Mouse (Mus musculus): Measurements from ENCODE around the gene Nkx2-5.

Nkx2-5 gene

GRCm38 (mm10) chr17:26835956-26836355, 8.9 kb downstream of the Nkx2-5 start:
- DNase-seq, result no peak

- DNase-seq, result no peak
These were observed 9.6 kb downstream of the Nkx2-5 start for GRCm38 (mm10) chr17:26834966-26835755.

- no peak for DNase-seq
These were observed 10.4 kb downstream of the Nkx2-5 start for GRCm38 (mm10) chr17:26834302-26834965.

GRCm38 (mm10) chr17:26833806-26834205, 11.0 kb downstream of the Nkx2-5 start:
- DNase-seq, result no peak

GRCm38 (mm10) chr17:26826131-26826530, 18.7 kb downstream of the Nkx2-5 start:
- no peak for DNase-seq

- DNase-seq, result no peak
These were observed 27.0 kb downstream of the Nkx2-5 start for GRCm38 (mm10) chr17:26817776-26818175.

GRCm38 (mm10) chr17:26816810-26817209, 28.0 kb downstream of the Nkx2-5 start:
- no peak for DNase-seq

- no peak for DNase-seq
These were observed 31.3 kb downstream of the Nkx2-5 start for GRCm38 (mm10) chr17:26813497-26813896.

GRCm38 (mm10) chr17:26812607-26813006, 32.2 kb downstream of the Nkx2-5 start:
- no peak for DNase-seq

GRCm38 (mm10) chr17:26802886-26803285, 41.9 kb downstream of the Nkx2-5 start:
- no peak for DNase-seq

- no peak for DNase-seq
These were observed 47.3 kb downstream of the Nkx2-5 start for GRCm38 (mm10) chr17:26797379-26798128.

- no peak for DNase-seq
These were observed 49.4 kb downstream of the Nkx2-5 start for GRCm38 (mm10) chr17:26795386-26795785.

- no peak for DNase-seq
These were observed 50.1 kb downstream of the Nkx2-5 start for GRCm38 (mm10) chr17:26794744-26795143.

GRCm38 (mm10) chr17:26793068-26793765, 51.6 kb downstream of the Nkx2-5 start:
- DNase-seq, result no peak

GRCm38 (mm10) chr17:26792096-26792495, 52.7 kb downstream of the Nkx2-5 start:
- no peak for DNase-seq

GRCm38 (mm10) chr17:26791580-26791979, 53.2 kb downstream of the Nkx2-5 start:
- DNase-seq, result no peak

GRCm38 (mm10) chr17:26790269-26791214, 54.3 kb downstream of the Nkx2-5 start:
- DNase-seq, result no peak

GRCm38 (mm10) chr17:26789460-26790268, 55.1 kb downstream of the Nkx2-5 start:
- DNase-seq, result no peak

- no peak for DNase-seq
These were observed 55.8 kb downstream of the Nkx2-5 start for GRCm38 (mm10) chr17:26788986-26789385.
